Mouse (Mus musculus) heart, adult 2 months (tissue): ENCODE results near the gene 4930507D05Rik.

Experiments
- CTCF ChIP-seq: fragments of 200-600 bp; IDR thresholded peaks from 2 replicates; pipeline ENCODE4 v1.8.1; 2022; ENCODE audit warnings: antibody characterized with exemption, mild to moderate bottlenecking, moderate library complexity
- EP300 ChIP-seq: fragments of 200-500 bp; IDR thresholded peaks from 2 replicates; pipeline ENCODE4 v1.6.1; 2011; ENCODE audit warnings: low read depth, low read length, control low read depth; ENCODE audit not compliant: insufficient read depth
- POLR2A ChIP-seq: fragments of 200-500 bp; IDR thresholded peaks from 2 replicates; pipeline ENCODE4 v1.6.1; 2011; ENCODE audit warnings: mild to moderate bottlenecking, low read depth, low read length, control low read depth; ENCODE audit not compliant: insufficient read depth

DNA sequence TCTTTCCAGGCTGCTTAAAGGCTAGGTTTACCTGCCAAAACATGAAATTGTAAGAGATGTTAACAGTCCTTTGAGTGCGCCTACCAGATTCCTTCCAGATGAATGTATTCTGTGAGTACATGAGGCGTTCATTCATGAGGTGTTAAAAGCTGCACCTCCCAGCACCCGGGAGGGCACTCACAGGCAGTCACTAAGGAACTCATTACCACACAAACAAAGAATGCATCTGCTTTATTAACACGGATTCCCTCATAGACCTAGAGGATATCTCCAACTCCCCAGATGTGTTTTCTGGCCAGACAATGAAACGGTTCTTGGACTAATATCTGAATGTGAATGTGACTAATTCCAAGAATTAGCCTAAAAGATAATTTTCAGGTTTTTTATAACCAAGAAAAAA lies 21.8 kb downstream of the 4930507D05Rik start:
- TF ChIP-seq CTCF (no peak), POLR2A (no peak), EP300 (no peak)
